In the genomic region with DNA sequence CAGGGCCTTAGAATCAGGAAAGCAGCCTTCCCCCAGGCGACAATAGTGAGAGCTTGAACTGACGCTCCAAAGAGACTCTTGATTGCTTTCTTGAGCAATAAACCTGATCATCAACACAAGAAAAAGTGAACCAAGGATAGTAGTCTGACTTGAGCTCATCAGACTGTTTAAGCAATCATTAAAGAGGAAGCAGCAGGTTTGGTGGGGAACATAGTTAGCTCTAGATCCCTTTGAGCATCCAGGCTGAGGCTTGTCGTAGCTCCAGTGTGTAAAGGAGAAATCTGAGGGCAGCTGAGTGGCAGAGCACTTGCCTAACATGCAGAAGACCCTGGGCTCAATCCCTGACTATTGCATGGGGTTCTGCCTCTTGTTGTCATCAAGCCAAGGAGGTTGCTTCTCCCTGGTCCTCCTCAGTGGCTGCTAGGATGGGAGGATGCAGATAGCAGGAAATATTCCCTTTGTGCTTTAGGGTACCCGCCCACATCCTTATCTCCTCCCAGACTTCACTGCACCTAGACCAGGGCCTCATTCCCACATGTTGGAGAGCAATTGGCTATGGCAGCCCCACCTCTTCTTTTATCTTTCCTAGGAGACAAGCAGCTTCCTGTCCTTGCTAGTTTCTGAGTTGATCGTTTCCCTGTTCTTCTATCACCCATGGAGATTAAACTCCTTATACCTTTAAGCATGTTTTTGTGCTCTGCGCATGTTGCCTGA, we compare ENCODE assay signal across 9 mouse cellular contexts.
"Had no signal": no experiment of that assay in that cellular context is flagged by ENCODE, and none has a peak within 500 bp of the region (broad histone marks: within the 10 kb centered on the region; RNA-seq: fewer than 3 reads in every experiment).

No protein-coding gene starts in this region.

- H3K9me3 ChIP-seq: kidney, embryonic 15.5 days; limb, embryonic 10.5 days; lung, embryonic 15.5 days; midbrain, embryonic 13.5 days; neural tube, embryonic 12.5 days had no signal

- H3K27me3 ChIP-seq: kidney, embryonic 15.5 days; lung, embryonic 15.5 days; midbrain, embryonic 13.5 days; neural tube, embryonic 12.5 days had no signal

- DNase-seq: lung, postnatal 14 days; thymus, postnatal 4 days had no signal

- H3K27ac ChIP-seq: kidney, embryonic 15.5 days; left cerebral cortex, adult 2 months; limb, embryonic 10.5 days; lung, embryonic 15.5 days; macrophage; midbrain, embryonic 13.5 days; neural tube, embryonic 12.5 days had no signal

- H3K4me3 ChIP-seq: kidney, embryonic 15.5 days; left cerebral cortex, adult 2 months; limb, embryonic 10.5 days; lung, embryonic 15.5 days; midbrain, embryonic 13.5 days; neural tube, embryonic 12.5 days had no signal

- ATAC-seq: midbrain, embryonic 13.5 days had no signal

- H3K9ac ChIP-seq: kidney, embryonic 15.5 days; lung, embryonic 15.5 days; midbrain, embryonic 13.5 days; neural tube, embryonic 12.5 days had no signal

- H3K4me1 ChIP-seq: kidney, embryonic 15.5 days; lung, embryonic 15.5 days; midbrain, embryonic 13.5 days; neural tube, embryonic 12.5 days had no signal

- H3K4me2 ChIP-seq: kidney, embryonic 15.5 days; lung, embryonic 15.5 days; midbrain, embryonic 13.5 days; neural tube, embryonic 12.5 days had no signal

- H3K36me3 ChIP-seq: kidney, embryonic 15.5 days; limb, embryonic 10.5 days; lung, embryonic 15.5 days; midbrain, embryonic 13.5 days; neural tube, embryonic 12.5 days had no signal
